Mouse (Mus musculus) MEL (cell line): Measurements from ENCODE around the gene Il22ra1. TPM values are rescaled to one million over a fixed set of nuclear protein-coding genes. Genes with fewer than 3 reads are reported as not detected.

Experiments
- DNase-seq: peaks from one replicate; pipeline ENCODE4 v3.0.0; 2011; ENCODE audit warnings: low read depth, low spot score
- H3K27ac ChIP-seq: 2 replicates; pipeline ENCODE4 v1.5.1; 2012; ENCODE audit warnings: low read depth, mild to moderate bottlenecking, control low read depth, low read length, moderate library complexity; ENCODE audit not compliant: control insufficient read depth
- H3K27me3 ChIP-seq, 2 experiments: fragments of 150-350 bp in 1 of 2; sonication (generic) in 1 of 2; 2 replicates each; pipeline ENCODE4 v1.6.1; 2012; ENCODE audit warnings: low read length in 2 of 2, mild to moderate bottlenecking in 2 of 2, improper control_type of control experiment in 1 of 2, moderate library complexity in 1 of 2; ENCODE audit not compliant: insufficient read depth in 2 of 2, control insufficient read depth in 1 of 2
- H3K36me3 ChIP-seq, 2 experiments: 2 replicates each; pipeline ENCODE4 v1.6.1; 2012 to 2014; ENCODE audit warnings: low read length in 2 of 2, improper control_type of control experiment in 1 of 2, inconsistent platforms in 1 of 2, mild to moderate bottlenecking in 1 of 2; ENCODE audit not compliant: insufficient read depth in 2 of 2, control insufficient read depth in 1 of 2
- H3K4me1 ChIP-seq, 2 experiments: fragments of 150-350 bp in 1 of 2; sonication (generic) in 1 of 2; 2 replicates each; pipeline ENCODE4 v1.6.1; 2012; ENCODE audit warnings: low read length in 2 of 2, improper control_type of control experiment in 1 of 2, mild to moderate bottlenecking in 1 of 2; ENCODE audit not compliant: insufficient read depth in 2 of 2, control insufficient read depth in 1 of 2
- H3K4me3 ChIP-seq, 2 experiments: fragments of 150-350 bp in 1 of 2; sonication (generic) in 1 of 2; 2 replicates each; pipeline ENCODE4 v1.5.1; 2012; ENCODE audit warnings: low read depth in 2 of 2, low read length in 2 of 2, mild to moderate bottlenecking in 2 of 2, moderate library complexity in 2 of 2, control low read depth in 1 of 2, improper control_type of control experiment in 1 of 2; ENCODE audit not compliant: control insufficient read depth in 1 of 2, insufficient read depth in 1 of 2
- H3K79me2 ChIP-seq: 2 replicates; pipeline ENCODE4 v1.6.1; 2012; ENCODE audit warnings: mild to moderate bottlenecking, low read length, moderate library complexity; ENCODE audit not compliant: control insufficient read depth, poor library complexity, insufficient read depth
- H3K9ac ChIP-seq: 2 replicates; pipeline ENCODE4 v1.6.1; 2012; ENCODE audit warnings: low read depth, mild to moderate bottlenecking, control low read depth, low read length, moderate library complexity; ENCODE audit not compliant: control insufficient read depth, poor library complexity, severe bottlenecking
- H3K9me3 ChIP-seq: fragments of 150-350 bp; sonication (generic); replicated peaks from 2 replicates; pipeline ENCODE4 v1.6.1; 2012; ENCODE audit warnings: mild to moderate bottlenecking, low read length, improper control_type of control experiment, moderate library complexity; ENCODE audit not compliant: insufficient read depth
- BHLHE40 ChIP-seq: IDR thresholded peaks from 2 replicates; pipeline ENCODE4 v1.6.1; 2012; ENCODE audit warnings: low read depth, mild to moderate bottlenecking, inconsistent platforms, low read length, improper control_type of control experiment, borderline replicate concordance
- CHD1 ChIP-seq: IDR thresholded peaks from 2 replicates; pipeline ENCODE4 v1.6.1; 2012; ENCODE audit warnings: low read depth, mild to moderate bottlenecking, inconsistent platforms, low read length, improper control_type of control experiment
- E2F4 ChIP-seq: IDR thresholded peaks from 2 replicates; pipeline ENCODE4 v1.6.1; 2011; ENCODE audit warnings: low read depth, low read length, improper control_type of control experiment, borderline replicate concordance
- EP300 ChIP-seq, 2 experiments: IDR thresholded peaks; 2 replicates each; pipeline ENCODE4 v1.6.1; 2011; ENCODE audit warnings: improper control_type of control experiment in 2 of 2, low read length in 2 of 2, low read depth in 1 of 2, mild to moderate bottlenecking in 1 of 2
- ETS1 ChIP-seq: IDR thresholded peaks from 2 replicates; pipeline ENCODE4 v1.6.1; 2012; ENCODE audit warnings: low read depth, mild to moderate bottlenecking, inconsistent platforms, low read length, improper control_type of control experiment, moderate library complexity
- GATA1 ChIP-seq: IDR thresholded peaks from 2 replicates; pipeline ENCODE4 v1.6.1; 2011; ENCODE audit warnings: low read depth, low read length, improper control_type of control experiment
- JUND ChIP-seq: IDR thresholded peaks from 2 replicates; pipeline ENCODE4 v1.6.1; 2011; ENCODE audit warnings: low read depth, mild to moderate bottlenecking, improper control_type of control experiment, low read length
- MAFK ChIP-seq: IDR thresholded peaks from 2 replicates; pipeline ENCODE4 v1.6.1; 2011; ENCODE audit warnings: low read depth, mild to moderate bottlenecking, low read length, improper control_type of control experiment, borderline replicate concordance
- MEF2A ChIP-seq: IDR thresholded peaks from 2 replicates; pipeline ENCODE4 v1.6.1; 2014; ENCODE audit warnings: low read depth, mild to moderate bottlenecking, inconsistent platforms, low read length, improper control_type of control experiment; ENCODE audit not compliant: poor library complexity, insufficient replicate concordance, severe bottlenecking; ENCODE audit errors: extremely low read depth
- MYB ChIP-seq: IDR thresholded peaks from 2 replicates; pipeline ENCODE4 v1.6.1; 2011; ENCODE audit warnings: mild to moderate bottlenecking, low read depth, low read length, improper control_type of control experiment
- MYC ChIP-seq: IDR thresholded peaks from 2 replicates; pipeline ENCODE4 v1.6.1; 2011; ENCODE audit warnings: low read depth, mild to moderate bottlenecking, low read length, improper control_type of control experiment, moderate library complexity
- NRF1 ChIP-seq: IDR thresholded peaks from 2 replicates; pipeline ENCODE4 v1.6.1; 2014; ENCODE audit warnings: low read depth, mild to moderate bottlenecking, inconsistent platforms, low read length, improper control_type of control experiment, moderate library complexity; ENCODE audit not compliant: poor library complexity, insufficient read depth, severe bottlenecking
- POLR2A ChIP-seq, 2 experiments: IDR thresholded peaks; 2 replicates each; pipeline ENCODE4 v1.6.1; 2011 to 2012; ENCODE audit warnings: low read length in 2 of 2, mild to moderate bottlenecking in 2 of 2, control low read depth in 1 of 2, improper control_type of control experiment in 1 of 2, low read depth in 1 of 2, moderate library complexity in 1 of 2; ENCODE audit not compliant: control insufficient read depth in 1 of 2, insufficient read depth in 1 of 2, poor library complexity in 1 of 2
- RCOR1 ChIP-seq: IDR thresholded peaks from 2 replicates; pipeline ENCODE4 v1.6.1; 2012; ENCODE audit warnings: low read depth, mild to moderate bottlenecking, inconsistent platforms, low read length, improper control_type of control experiment
- SIN3A ChIP-seq: IDR thresholded peaks from 2 replicates; pipeline ENCODE4 v1.6.1; 2012; ENCODE audit warnings: low read length, improper control_type of control experiment, inconsistent platforms
- TAL1 ChIP-seq: IDR thresholded peaks from 2 replicates; pipeline ENCODE4 v1.6.1; 2012; ENCODE audit warnings: mild to moderate bottlenecking, inconsistent platforms, low read length, moderate library complexity, mixed read lengths
- TBP ChIP-seq: IDR thresholded peaks from 2 replicates; pipeline ENCODE4 v1.8.0; 2011; ENCODE audit warnings: low read depth, low read length, improper control_type of control experiment
- ZKSCAN1 ChIP-seq: IDR thresholded peaks from 2 replicates; pipeline ENCODE4 v1.6.1; 2012; ENCODE audit warnings: low read depth, mild to moderate bottlenecking, inconsistent platforms, low read length, improper control_type of control experiment, moderate library complexity
- ZMIZ1 ChIP-seq: IDR thresholded peaks from 2 replicates; pipeline ENCODE4 v1.6.1; 2012; ENCODE audit warnings: low read depth, mild to moderate bottlenecking, inconsistent platforms, low read length, improper control_type of control experiment, moderate library complexity
- ZNF384 ChIP-seq: IDR thresholded peaks from 2 replicates; pipeline ENCODE4 v1.6.1; 2012; ENCODE audit warnings: low read depth, mild to moderate bottlenecking, inconsistent platforms, low read length, improper control_type of control experiment
- polyA plus RNA-seq, 2 experiments: library from polyadenylated mRNA; stranded (reverse) in 1 of 2; unstranded in 1 of 2; fragments of >175 nt in 1 of 2; fragments of >200 nt in 1 of 2; gene quantifications; 2 replicates each; pipeline versions ENCODE4 v1.2.1 to v1.2.4; 2012; ENCODE audit warnings: low replicate concordance in 2 of 2, low read depth in 1 of 2; ENCODE audit not compliant: insufficient read length in 2 of 2, insufficient read depth in 1 of 2, missing spikeins in 1 of 2
- total RNA-seq: library from RNA; depleted of rRNA; stranded (reverse); fragments of 300-350 nt; gene quantifications from 2 replicates; pipeline ENCODE4 v1.2.3, GENCODE M21; 2012

Gene Il22ra1
- total and polyA plus RNA-seq, 3 experiments: 0.03 TPM; not detected in 2

DNA sequence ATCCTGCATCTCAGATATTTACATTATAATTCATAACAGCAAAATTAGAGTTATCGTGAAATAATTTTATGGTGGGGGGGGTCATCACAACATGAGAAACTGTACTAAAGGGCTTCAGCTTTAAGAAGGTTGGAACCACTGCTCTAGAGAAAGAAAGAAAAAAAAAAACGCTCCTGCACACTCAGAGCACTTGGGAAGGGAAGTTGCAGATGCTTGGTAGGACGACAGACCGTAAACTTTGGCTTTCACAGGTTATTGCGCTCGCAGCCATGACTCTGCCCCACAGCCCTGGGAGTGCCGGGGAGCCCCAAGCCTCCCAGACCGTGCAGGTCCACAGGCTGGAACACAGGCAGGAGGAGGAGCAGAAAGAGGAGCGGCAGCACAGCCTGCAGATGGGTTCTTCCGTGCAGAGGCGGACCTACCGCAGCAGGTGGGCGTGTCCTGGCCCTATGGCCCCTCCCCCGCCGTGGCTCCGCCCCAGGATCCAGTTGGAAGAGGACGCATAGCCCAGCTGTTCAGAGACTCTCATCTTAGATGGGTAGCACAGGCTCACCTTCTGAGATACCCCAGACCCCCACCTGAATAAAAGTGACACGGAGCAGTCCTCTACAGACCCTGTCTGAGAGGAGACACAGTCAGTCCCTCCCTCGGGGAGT lies 34.4 kb downstream of the Il22ra1 start:
- H3K9me3 ChIP-seq: no peaks in the 10 kb centered on the region
- DNase-seq: peak; percentile 73
- no peaks in the 10 kb centered on the region for H3K79me2 ChIP-seq
- no peak overlapping the region for H3K27ac ChIP-seq
- no peaks in the 10 kb centered on the region for H3K4me1 ChIP-seq
- TF ChIP-seq MEF2A: no peak
- TF ChIP-seq POLR2A (IDR thresholded peaks at IDR 0.05; ENCODE audit: control insufficient read depth in 1 of 2, insufficient read depth in 1 of 2, low read depth in 1 of 2, low read length in 2 of 2, poor library complexity in 1 of 2): no peak
- no peak for TF ChIP-seq TBP
- TF ChIP-seq MYC: no peak
- TF ChIP-seq GATA1: no peak
- TF ChIP-seq MYB: no peak
- peak; percentile 52 for TF ChIP-seq ZNF384
- TF ChIP-seq, all 39 proteins: peak for 1
- H3K36me3 ChIP-seq: no peaks in the 10 kb centered on the region
- H3K4me3 ChIP-seq: peak overlapping the region; percentile 29 to 45; a peak in 3 of 4 replicates
- no peak overlapping the region for H3K9ac ChIP-seq
- peaks cover 0 to 6% of the 10 kb centered on the region in 2 experiments for H3K27me3 ChIP-seq

DNA sequence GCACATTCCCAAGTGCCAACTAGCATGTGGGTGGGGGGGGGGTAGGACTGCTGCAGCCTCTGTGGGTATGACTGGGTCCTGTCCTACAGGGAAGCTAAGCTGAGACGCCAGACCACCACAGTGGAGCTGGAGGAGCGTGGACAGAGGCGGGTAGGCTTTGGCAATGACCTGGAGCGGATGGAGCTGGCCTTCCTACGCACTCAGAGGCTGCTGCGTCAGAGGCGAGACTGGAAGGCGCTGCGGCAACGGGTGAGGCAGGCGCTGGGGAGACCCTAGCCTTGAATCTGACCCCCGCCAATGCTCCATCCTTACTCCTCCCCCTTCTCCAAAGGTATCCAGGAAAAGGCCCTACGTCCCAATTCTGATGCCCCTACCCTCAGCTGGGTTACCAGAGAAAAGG lies 36.7 kb downstream of the Il22ra1 start:
- no peak overlapping the region for H3K4me3 ChIP-seq
- no peak for TF ChIP-seq RCOR1
- TF ChIP-seq NRF1: no peak
- TF ChIP-seq SIN3A: no peak
- no peak for TF ChIP-seq JUND
- TF ChIP-seq MYB: no peak
- no peak for TF ChIP-seq BHLHE40
- TF ChIP-seq TAL1: no peak
- no peak for TF ChIP-seq MAFK
- no peak for TF ChIP-seq EP300 (IDR thresholded peaks at IDR 0.05; ENCODE audit: low read depth in 1 of 2, low read length in 2 of 2)
- no peak for TF ChIP-seq E2F4
- no peak for TF ChIP-seq ETS1
- TF ChIP-seq ZKSCAN1: no peak
- TF ChIP-seq ZMIZ1: no peak
- TF ChIP-seq CHD1: no peak
- TF ChIP-seq, all 39 proteins: peak for 0
- H3K4me1 ChIP-seq: no peaks in the 10 kb centered on the region
- no peak for DNase-seq
- H3K9me3 ChIP-seq: no peaks in the 10 kb centered on the region
- H3K36me3 ChIP-seq: no peaks in the 10 kb centered on the region
- H3K27ac ChIP-seq: no peak overlapping the region
- peaks cover 0 to 5% of the 10 kb centered on the region in 2 experiments for H3K27me3 ChIP-seq
- H3K79me2 ChIP-seq: no peaks in the 10 kb centered on the region
- no peak overlapping the region for H3K9ac ChIP-seq
